In genomic region chr4:124772125-124772524, GRCm38 (mm10) we compare ENCODE assay signal across 10 mouse cellular contexts. TPM values are rescaled to one million over a fixed set of nuclear protein-coding genes. Genes with fewer than 3 reads are reported as not detected.
DNase-seq lines count a peak whose midpoint lies in the region; ATAC-seq lines count a peak whose summit lies in the region.
"Had no signal": no experiment of that assay in that cellular context is flagged by ENCODE, and none has a peak within 500 bp of the region (broad histone marks: within the 10 kb centered on the region; RNA-seq: fewer than 3 reads in every experiment).

No protein-coding gene starts in this region.

- H3K36me3 ChIP-seq in hindbrain, embryonic 10.5 days = no peaks in the 10 kb centered on the region
- H3K36me3 ChIP-seq in hindbrain, embryonic 14.5 days (replicated peaks; ENCODE audit: control insufficient read depth, insufficient read depth) = no peaks in the 10 kb centered on the region
- no peaks in the 10 kb centered on the region for H3K36me3 ChIP-seq in heart, embryonic 10.5 days
- no peaks in the 10 kb centered on the region for H3K36me3 ChIP-seq in liver, embryonic 11.5 days (ENCODE audit: control insufficient read depth, insufficient read depth, low read length)
- H3K36me3 ChIP-seq: hindbrain, embryonic 15.5 days had no signal

- 75% methylated on average over 4 of the region's 4 CpGs for WGBS in hindbrain, embryonic 10.5 days
- 69% methylated on average over 4 of the region's 4 CpGs for WGBS in hindbrain, embryonic 14.5 days
- WGBS in heart, embryonic 10.5 days = 45% methylated on average over 4 of the region's 4 CpGs
- 39% methylated on average over 4 of the region's 4 CpGs for WGBS in liver, embryonic 11.5 days

- no peaks in the 10 kb centered on the region for H3K9me3 ChIP-seq in hindbrain, embryonic 10.5 days
- H3K9me3 ChIP-seq in hindbrain, embryonic 14.5 days (ENCODE audit: control insufficient read depth, low read length) = no peaks in the 10 kb centered on the region
- H3K9me3 ChIP-seq in heart, embryonic 10.5 days = no peaks in the 10 kb centered on the region
- H3K9me3 ChIP-seq in liver, embryonic 11.5 days (ENCODE audit: control insufficient read depth, low read length) = no peaks in the 10 kb centered on the region
- H3K9me3 ChIP-seq: embryonic facial prominence, embryonic 13.5 days; hindbrain, embryonic 15.5 days had no signal

- no peak overlapping the region for H3K4me2 ChIP-seq in hindbrain, embryonic 14.5 days (replicated peaks)
- peak overlapping the region; percentile 24 for H3K4me2 ChIP-seq in liver, embryonic 11.5 days
- H3K4me2 ChIP-seq: embryonic facial prominence, embryonic 13.5 days; hindbrain, embryonic 15.5 days had no signal

- peak overlapping the region; percentile 29; the same call in 1 of the 2 replicates for H3K27ac ChIP-seq in hindbrain, embryonic 10.5 days
- no peak overlapping the region for H3K27ac ChIP-seq in hindbrain, embryonic 14.5 days
- peak overlapping the region; percentile 67; the same call in 1 of the 2 replicates for H3K27ac ChIP-seq in heart, embryonic 10.5 days
- H3K27ac ChIP-seq in liver, embryonic 11.5 days (ENCODE audit: low read depth, low read length) = peak overlapping the region; percentile 67
- H3K27ac ChIP-seq: embryonic facial prominence, embryonic 13.5 days; hindbrain, embryonic 15.5 days had no signal

- no peak for ATAC-seq in hindbrain, embryonic 14.5 days (ENCODE audit: low FRiP score)
- 0 out of 2 replicates have a peak, but pooled peaks have one; percentile 2 for ATAC-seq in liver, embryonic 11.5 days (replicated peaks; ENCODE audit: low FRiP score)
- ATAC-seq in megakaryocyte progenitor cell, adult 5-6 weeks (replicated peaks; ENCODE audit: poor library complexity) = peak; percentile 36
- ATAC-seq in erythroblast, adult 5-6 weeks (replicated peaks; ENCODE audit: low FRiP score, poor library complexity, severe bottlenecking) = no peak

- H3K4me3 ChIP-seq in hindbrain, embryonic 10.5 days = no peak overlapping the region
- no peak overlapping the region for H3K4me3 ChIP-seq in hindbrain, embryonic 14.5 days (replicated peaks; ENCODE audit: low read length)
- H3K4me3 ChIP-seq in heart, embryonic 10.5 days = no peak overlapping the region
- H3K4me3 ChIP-seq in liver, embryonic 11.5 days (ENCODE audit: low read depth, low read length) = no peak overlapping the region
- H3K4me3 ChIP-seq: embryonic facial prominence, embryonic 13.5 days; hindbrain, embryonic 15.5 days had no signal

- no peaks in the 10 kb centered on the region for H3K27me3 ChIP-seq in hindbrain, embryonic 10.5 days (ENCODE audit: insufficient read depth, poor library complexity, severe bottlenecking)
- no peaks in the 10 kb centered on the region for H3K27me3 ChIP-seq in hindbrain, embryonic 14.5 days (ENCODE audit: control insufficient read depth, insufficient read depth, low read length)
- no peaks in the 10 kb centered on the region for H3K27me3 ChIP-seq in heart, embryonic 10.5 days (ENCODE audit: insufficient read depth, poor library complexity, severe bottlenecking)
- no peaks in the 10 kb centered on the region for H3K27me3 ChIP-seq in liver, embryonic 11.5 days (replicated peaks; ENCODE audit: control insufficient read depth, insufficient read depth, low read length)
- H3K27me3 ChIP-seq: embryonic facial prominence, embryonic 13.5 days; hindbrain, embryonic 15.5 days had no signal

- DNase-seq in hindbrain, embryonic 10.5 days (ENCODE audit: low spot score) = no peak
- DNase-seq in hindbrain, embryonic 14.5 days (ENCODE audit: low spot score) = no peak
- no peak for DNase-seq in heart, embryonic 10.5 days (ENCODE audit: low spot score)
- DNase-seq in liver, embryonic 11.5 days (ENCODE audit: low spot score) = no peak
- DNase-seq in thymus, postnatal 36 days = no peak
- DNase-seq in T-cell, adult 2 months (ENCODE audit: low spot score) = no peak

- H3K4me1 ChIP-seq in hindbrain, embryonic 10.5 days (replicated peaks) = no peaks in the 10 kb centered on the region
- H3K4me1 ChIP-seq in hindbrain, embryonic 14.5 days (replicated peaks; ENCODE audit: control insufficient read depth, insufficient read depth, low read length) = no peaks in the 10 kb centered on the region
- peaks cover 23% of the 10 kb centered on the region for H3K4me1 ChIP-seq in heart, embryonic 10.5 days
- H3K4me1 ChIP-seq in liver, embryonic 11.5 days (replicated peaks; ENCODE audit: control insufficient read depth, insufficient read depth, low read length) = peaks cover 72% of the 10 kb centered on the region
- H3K4me1 ChIP-seq: embryonic facial prominence, embryonic 13.5 days; hindbrain, embryonic 15.5 days had no signal

- H3K9ac ChIP-seq in hindbrain, embryonic 14.5 days = no peak overlapping the region
- no peak overlapping the region for H3K9ac ChIP-seq in liver, embryonic 11.5 days (ENCODE audit: low read depth, low read length)
- H3K9ac ChIP-seq: embryonic facial prominence, embryonic 13.5 days; hindbrain, embryonic 15.5 days had no signal

RNA-seq across cellular contexts. Expression of gene Mtf1, which starts 29.8 kb away (rescaled TPM):
- polyA plus RNA-seq in hindbrain, embryonic 10.5 days (2016; fragmentation: Nextera tagmentation; extraction: Ambion mirVana) = 19.0 and 20.4 TPM in 2 replicates
- polyA plus RNA-seq in hindbrain, embryonic 14.5 days (2014; fragmentation: Nextera tagmentation; extraction: Ambion mirVana) = 10.6 and 13.2 TPM in 2 replicates
- polyA plus RNA-seq in heart, embryonic 10.5 days (2016; fragmentation: Nextera tagmentation; extraction: Ambion mirVana) = 16.1 and 16.9 TPM in 2 replicates
- 21.2 and 24.2 TPM in 2 replicates for polyA plus RNA-seq in liver, embryonic 11.5 days (2014; fragmentation: Nextera tagmentation; extraction: Ambion mirVana)
- total RNA-seq in megakaryocyte progenitor cell, adult 5-6 weeks (2015) = 30.0 and 43.0 TPM in 2 replicates
- total RNA-seq in megakaryocyte progenitor cell, adult 5-6 weeks (2017) = 27.8 and 35.8 TPM in 2 replicates
- total RNA-seq in erythroblast, adult 5-6 weeks (2015; ENCODE audit: low replicate concordance) = 5.2 and 5.4 TPM in 2 replicates
- 8.6 and 17.4 TPM in 2 replicates for total RNA-seq in erythroblast, adult 5-6 weeks (2017; ENCODE audit: low replicate concordance)

RNA-seq across cellular contexts. Expression of gene Inpp5b, which starts 30.5 kb away (rescaled TPM):
- polyA plus RNA-seq in hindbrain, embryonic 10.5 days (2016; fragmentation: Nextera tagmentation; extraction: Ambion mirVana) = 24.2 and 26.8 TPM in 2 replicates
- polyA plus RNA-seq in hindbrain, embryonic 14.5 days (2014; fragmentation: Nextera tagmentation; extraction: Ambion mirVana) = 21.0 and 21.1 TPM in 2 replicates
- 19.9 and 25.5 TPM in 2 replicates for polyA plus RNA-seq in heart, embryonic 10.5 days (2016; fragmentation: Nextera tagmentation; extraction: Ambion mirVana)
- polyA plus RNA-seq in liver, embryonic 11.5 days (2014; fragmentation: Nextera tagmentation; extraction: Ambion mirVana) = 58.2 and 63.3 TPM in 2 replicates
- 32.9 and 36.0 TPM in 2 replicates for total RNA-seq in megakaryocyte progenitor cell, adult 5-6 weeks (2015)
- 28.6 and 31.4 TPM in 2 replicates for total RNA-seq in megakaryocyte progenitor cell, adult 5-6 weeks (2017)
- total RNA-seq in erythroblast, adult 5-6 weeks (2015; ENCODE audit: low replicate concordance) = 27.3 and 37.0 TPM in 2 replicates
- total RNA-seq in erythroblast, adult 5-6 weeks (2017; ENCODE audit: low replicate concordance) = 15.2 and 15.8 TPM in 2 replicates

RNA-seq across cellular contexts. Expression of gene Sf3a3, which starts 57.5 kb away (rescaled TPM):
- 221 and 243 TPM in 2 replicates for polyA plus RNA-seq in hindbrain, embryonic 10.5 days (2016; fragmentation: Nextera tagmentation; extraction: Ambion mirVana)
- polyA plus RNA-seq in hindbrain, embryonic 14.5 days (2014; fragmentation: Nextera tagmentation; extraction: Ambion mirVana) = 88.9 and 89.3 TPM in 2 replicates
- 137 and 180 TPM in 2 replicates for polyA plus RNA-seq in heart, embryonic 10.5 days (2016; fragmentation: Nextera tagmentation; extraction: Ambion mirVana)
- 172 and 182 TPM in 2 replicates for polyA plus RNA-seq in liver, embryonic 11.5 days (2014; fragmentation: Nextera tagmentation; extraction: Ambion mirVana)
- total RNA-seq in megakaryocyte progenitor cell, adult 5-6 weeks (2015) = 98.5 and 113 TPM in 2 replicates
- 158 and 175 TPM in 2 replicates for total RNA-seq in megakaryocyte progenitor cell, adult 5-6 weeks (2017)
- total RNA-seq in erythroblast, adult 5-6 weeks (2015; ENCODE audit: low replicate concordance) = 14.2 and 24.2 TPM in 2 replicates
- total RNA-seq in erythroblast, adult 5-6 weeks (2017; ENCODE audit: low replicate concordance) = 26.2 and 34.7 TPM in 2 replicates

Comparison
In these comparisons a context has a peak if more than half of its experiments do, and no peak if none do; other contexts are left out.
1. ATAC-seq: peak in liver, embryonic 11.5 days (single experiment) and megakaryocyte progenitor cell, adult 5-6 weeks (single experiment); none in hindbrain, embryonic 14.5 days (single experiment) and erythroblast, adult 5-6 weeks (single experiment).